Mouse (Mus musculus): ENCODE results near the gene Mecr.

DNA sequence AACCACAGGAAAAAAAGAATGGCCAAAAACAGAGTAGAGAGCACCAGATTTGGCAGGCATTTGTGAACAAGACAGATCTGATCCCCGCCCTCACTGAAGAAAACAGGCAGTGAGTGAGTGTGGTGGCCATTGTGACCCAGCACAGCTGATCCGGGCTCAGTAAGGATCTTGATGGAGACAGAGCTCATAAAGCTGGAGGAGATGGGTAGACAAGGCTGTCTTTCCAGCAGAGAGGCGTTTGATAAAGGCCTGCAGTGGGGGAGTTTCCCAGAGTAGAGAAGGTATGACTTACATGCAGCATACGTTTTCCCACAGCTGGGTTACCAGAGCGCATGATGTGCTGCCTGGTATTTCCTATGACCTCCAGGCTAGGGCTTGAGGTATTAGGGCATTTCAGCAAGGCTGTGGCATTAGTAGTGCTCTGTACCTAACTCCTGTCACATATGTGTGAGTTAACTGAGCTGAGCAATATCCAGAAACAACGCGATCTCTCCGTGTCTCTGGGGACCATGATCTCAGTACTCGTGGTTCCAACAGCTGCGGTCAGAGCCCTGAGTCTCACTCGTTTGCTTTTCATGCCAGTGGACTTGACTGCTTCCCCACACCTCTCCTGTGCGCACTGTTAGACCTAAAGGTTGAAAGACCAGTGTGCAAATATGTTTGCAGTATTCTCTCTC, 55.4 kb downstream of the Mecr start:
- TF ChIP-seq POLR2A (IDR thresholded peaks at IDR 0.05; ENCODE audit: extremely low read depth, insufficient read depth, low read length) (no peak), CTCF (IDR thresholded peaks at IDR 0.05; ENCODE audit: low read depth, low read length) (no peak)
